ENCODE assay signal across 12 mouse cellular contexts in the genomic region with DNA sequence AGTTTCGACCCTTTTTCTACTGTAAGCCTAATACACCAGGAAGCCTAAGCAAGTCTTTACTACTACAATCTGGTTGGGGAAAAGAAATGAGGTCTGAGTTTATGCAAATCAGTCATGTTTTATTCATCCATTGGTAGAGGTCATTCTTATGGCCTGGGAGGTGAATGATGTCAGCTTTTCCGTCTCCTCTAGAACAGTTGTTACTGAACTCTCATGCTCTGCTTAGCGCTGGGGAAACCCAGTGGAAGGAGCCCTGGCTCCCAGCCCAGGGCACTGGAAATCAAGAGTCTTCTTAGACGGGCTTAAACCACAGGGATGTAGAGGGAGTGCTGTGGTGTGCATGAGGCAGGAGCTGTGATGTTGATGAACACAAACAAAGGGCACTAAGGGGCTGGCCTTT.
DNase-seq lines count a peak whose midpoint lies in the region; ATAC-seq lines count a peak whose summit lies in the region.
"Had no signal": no experiment of that assay in that cellular context is flagged by ENCODE, and none has a peak within 500 bp of the region (broad histone marks: within the 10 kb centered on the region; RNA-seq: fewer than 3 reads in every experiment).

No protein-coding gene starts in this region.

- peaks cover 5% of the 10 kb centered on the region; the same call in 1 of the 2 replicates for H3K4me1 ChIP-seq in forebrain, embryonic 15.5 days
- H3K4me1 ChIP-seq in forebrain, embryonic 10.5 days: peaks cover 5% of the 10 kb centered on the region
- peaks cover 44% of the 10 kb centered on the region for H3K4me1 ChIP-seq in heart, embryonic 12.5 days (replicated peaks)

- no peak overlapping the region for H3K27ac ChIP-seq in forebrain, embryonic 15.5 days (replicated peaks)
- H3K27ac ChIP-seq in forebrain, embryonic 10.5 days: no peak overlapping the region
- peak overlapping the region; percentile 70 for H3K27ac ChIP-seq in heart, embryonic 12.5 days (ENCODE audit: poor library complexity, severe bottlenecking)
- H3K27ac ChIP-seq: embryonic facial prominence, embryonic 13.5 days; limb, embryonic 15.5 days; neural tube, embryonic 15.5 days had no signal

- H3K27me3 ChIP-seq in forebrain, embryonic 15.5 days: no peaks in the 10 kb centered on the region
- H3K27me3 ChIP-seq in forebrain, embryonic 10.5 days (ENCODE audit: poor library complexity, severe bottlenecking): no peaks in the 10 kb centered on the region
- no peaks in the 10 kb centered on the region for H3K27me3 ChIP-seq in heart, embryonic 12.5 days (replicated peaks)
- H3K27me3 ChIP-seq: embryonic facial prominence, embryonic 13.5 days; limb, embryonic 15.5 days; megakaryocyte, embryonic 14.5 days; neural tube, embryonic 15.5 days had no signal

- H3K4me3 ChIP-seq in forebrain, embryonic 15.5 days: no peak overlapping the region
- no peak overlapping the region for H3K4me3 ChIP-seq in forebrain, embryonic 10.5 days
- H3K4me3 ChIP-seq in heart, embryonic 12.5 days: no peak overlapping the region
- H3K4me3 ChIP-seq: embryonic facial prominence, embryonic 13.5 days; limb, embryonic 15.5 days; megakaryocyte, embryonic 14.5 days; neural tube, embryonic 15.5 days had no signal

- 42% methylated on average over 4 of the region's 4 CpGs for WGBS in forebrain, embryonic 15.5 days
- WGBS in forebrain, embryonic 10.5 days: 81% methylated on average over 4 of the region's 4 CpGs
- WGBS in heart, embryonic 12.5 days: 40% methylated on average over 4 of the region's 4 CpGs

- no peak overlapping the region for H3K4me2 ChIP-seq in forebrain, embryonic 15.5 days (replicated peaks)
- H3K4me2 ChIP-seq in heart, embryonic 12.5 days: no peak overlapping the region
- H3K4me2 ChIP-seq: embryonic facial prominence, embryonic 13.5 days; limb, embryonic 15.5 days; neural tube, embryonic 15.5 days had no signal

- DNase-seq in forebrain, embryonic 10.5 days (ENCODE audit: extremely low spot score, low spot score): no peak
- peak; percentile 39 for DNase-seq in NIH3T3 (ENCODE audit: low read depth)
- DNase-seq in kidney, postnatal 36 days: peak; percentile 67 to 69
- no peak for DNase-seq in yolk sac, embryonic 10.5 days (ENCODE audit: low spot score)
- DNase-seq in testis, postnatal 10 days (ENCODE audit: low spot score): no peak
- DNase-seq in urinary bladder, adult 18-20 months (ENCODE audit: low spot score in 2 of 2): no peak

- H3K36me3 ChIP-seq in forebrain, embryonic 15.5 days: no peaks in the 10 kb centered on the region
- no peaks in the 10 kb centered on the region for H3K36me3 ChIP-seq in forebrain, embryonic 10.5 days (replicated peaks)
- no peaks in the 10 kb centered on the region for H3K36me3 ChIP-seq in heart, embryonic 12.5 days
- H3K36me3 ChIP-seq: embryonic facial prominence, embryonic 13.5 days; limb, embryonic 15.5 days; neural tube, embryonic 15.5 days had no signal

- no peak overlapping the region for H3K9ac ChIP-seq in forebrain, embryonic 15.5 days (replicated peaks)
- H3K9ac ChIP-seq in heart, embryonic 12.5 days: no peak overlapping the region
- H3K9ac ChIP-seq: embryonic facial prominence, embryonic 13.5 days; limb, embryonic 15.5 days; neural tube, embryonic 15.5 days had no signal

- ATAC-seq in forebrain, embryonic 15.5 days (replicated peaks): peak; percentile 78
- ATAC-seq in heart, embryonic 12.5 days (ENCODE audit: insufficient number of reproducible peaks, low FRiP score): peak; percentile 58; the same call in 1 of the 2 replicates

- no peaks in the 10 kb centered on the region for H3K9me3 ChIP-seq in forebrain, embryonic 15.5 days
- H3K9me3 ChIP-seq in forebrain, embryonic 10.5 days: no peaks in the 10 kb centered on the region
- no peaks in the 10 kb centered on the region for H3K9me3 ChIP-seq in heart, embryonic 12.5 days (replicated peaks)
- H3K9me3 ChIP-seq: embryonic facial prominence, embryonic 13.5 days; limb, embryonic 15.5 days; neural tube, embryonic 15.5 days had no signal

Comparison
In these comparisons a context has a peak if more than half of its experiments do, and no peak if none do; other contexts are left out.
1. DNase-seq: peak in NIH3T3 (single experiment) and kidney, postnatal 36 days (2 of 2); none in forebrain, embryonic 10.5 days (single experiment), yolk sac, embryonic 10.5 days (single experiment), testis, postnatal 10 days (single experiment) and urinary bladder, adult 18-20 months (0 of 2).